8 mouse cellular contexts compared by ENCODE assay signal in genomic region chr5:98854264-98854626, GRCm38 (mm10). TPM values are rescaled to one million over a fixed set of nuclear protein-coding genes. Genes with fewer than 3 reads are reported as not detected.
DNase-seq lines count a peak whose midpoint lies in the region; ATAC-seq and TF ChIP-seq lines count a peak whose summit lies in the region.

Bmp3 (plus strand) TSS chr5:98854415.

- peak within 1 kb of the TSS; percentile 54 for H3K9ac ChIP-seq in embryonic facial prominence, embryonic 15.5 days
- peak within 1 kb of the TSS; percentile 43 for H3K9ac ChIP-seq in hindbrain, postnatal 0 days (replicated peaks; ENCODE audit: low read length)
- H3K9ac ChIP-seq in limb, embryonic 14.5 days (ENCODE audit: low read depth, low read length, severe bottlenecking), result peak within 1 kb of the TSS; percentile 61
- peak within 1 kb of the TSS; percentile 57 for H3K9ac ChIP-seq in neural tube, embryonic 12.5 days

- no peak for TF ChIP-seq POLR2A in limb, embryonic 14.5 days (IDR thresholded peaks at IDR 0.05; ENCODE audit: borderline replicate concordance, extremely low read depth, insufficient read depth, insufficient read length)

- no peaks in the 10 kb centered on the region for H3K9me3 ChIP-seq in embryonic facial prominence, embryonic 15.5 days (replicated peaks)
- no peaks in the 10 kb centered on the region for H3K9me3 ChIP-seq in hindbrain, postnatal 0 days (ENCODE audit: low read length)
- H3K9me3 ChIP-seq in limb, embryonic 14.5 days (ENCODE audit: control insufficient read depth, low read length), result no peaks in the 10 kb centered on the region
- H3K9me3 ChIP-seq in neural tube, embryonic 12.5 days, result no peaks in the 10 kb centered on the region

- peak within 1 kb of the TSS; percentile 97 for H3K4me2 ChIP-seq in embryonic facial prominence, embryonic 15.5 days (replicated peaks)
- peak within 1 kb of the TSS; percentile 99 for H3K4me2 ChIP-seq in hindbrain, postnatal 0 days (ENCODE audit: low read depth, low read length)
- peak within 1 kb of the TSS; percentile 99 for H3K4me2 ChIP-seq in limb, embryonic 14.5 days (replicated peaks; ENCODE audit: low read depth, low read length, severe bottlenecking)
- H3K4me2 ChIP-seq in neural tube, embryonic 12.5 days (replicated peaks), result peak within 1 kb of the TSS; percentile 100

- peaks cover 32% of the 10 kb centered on the region for H3K27me3 ChIP-seq in embryonic facial prominence, embryonic 15.5 days
- H3K27me3 ChIP-seq in hindbrain, postnatal 0 days (ENCODE audit: insufficient read depth, low read length), result no peaks in the 10 kb centered on the region; the same call in 1 of the 2 replicates
- H3K27me3 ChIP-seq in limb, embryonic 14.5 days (ENCODE audit: control insufficient read depth, insufficient read depth, low read length), result peaks cover 38% of the 10 kb centered on the region
- H3K27me3 ChIP-seq in neural tube, embryonic 12.5 days (replicated peaks), result peaks cover 47% of the 10 kb centered on the region

- 3% methylated on average over 10 of the region's 10 CpGs for WGBS in embryonic facial prominence, embryonic 15.5 days
- 5% methylated on average over 10 of the region's 10 CpGs for WGBS in hindbrain, postnatal 0 days
- WGBS in limb, embryonic 14.5 days, result 3% methylated on average over 10 of the region's 10 CpGs
- WGBS in neural tube, embryonic 12.5 days, result 2% methylated on average over 10 of the region's 10 CpGs

- TF ChIP-seq CTCF in hindbrain, postnatal 0 days (IDR thresholded peaks at IDR 0.05; ENCODE audit: low read depth), result no peak

- H3K36me3 ChIP-seq in embryonic facial prominence, embryonic 15.5 days, result no peaks in the 10 kb centered on the region
- no peaks in the 10 kb centered on the region for H3K36me3 ChIP-seq in hindbrain, postnatal 0 days (ENCODE audit: insufficient read depth, low read length)
- no peaks in the 10 kb centered on the region for H3K36me3 ChIP-seq in limb, embryonic 14.5 days (ENCODE audit: control insufficient read depth, insufficient read depth, low read length)
- no peaks in the 10 kb centered on the region for H3K36me3 ChIP-seq in neural tube, embryonic 12.5 days

- H3K4me3 ChIP-seq in embryonic facial prominence, embryonic 15.5 days (replicated peaks), result peak within 1 kb of the TSS; percentile 65
- H3K4me3 ChIP-seq in hindbrain, postnatal 0 days (ENCODE audit: low read length), result peak within 1 kb of the TSS; percentile 57
- H3K4me3 ChIP-seq in limb, embryonic 14.5 days (replicated peaks; ENCODE audit: low read length), result peak within 1 kb of the TSS; percentile 55
- peak within 1 kb of the TSS; percentile 51 for H3K4me3 ChIP-seq in neural tube, embryonic 12.5 days

- peaks cover 16% of the 10 kb centered on the region for H3K4me1 ChIP-seq in embryonic facial prominence, embryonic 15.5 days
- H3K4me1 ChIP-seq in hindbrain, postnatal 0 days (ENCODE audit: insufficient read depth, low read length), result 0 out of 2 replicates have a peak, but pooled peaks cover 4% of the 10 kb centered on the region
- no peaks in the 10 kb centered on the region for H3K4me1 ChIP-seq in limb, embryonic 14.5 days (ENCODE audit: control insufficient read depth, insufficient read depth, low read length)
- H3K4me1 ChIP-seq in neural tube, embryonic 12.5 days, result peaks cover 15% of the 10 kb centered on the region

- peak within 1 kb of the TSS; percentile 60 for H3K27ac ChIP-seq in embryonic facial prominence, embryonic 15.5 days (replicated peaks)
- no peak within 1 kb of the TSS for H3K27ac ChIP-seq in hindbrain, postnatal 0 days
- H3K27ac ChIP-seq in limb, embryonic 14.5 days (replicated peaks; ENCODE audit: low read depth, low read length), result no peak within 1 kb of the TSS
- H3K27ac ChIP-seq in neural tube, embryonic 12.5 days, result no peak within 1 kb of the TSS

- ATAC-seq in embryonic facial prominence, embryonic 15.5 days (ENCODE audit: insufficient number of reproducible peaks, low FRiP score, low TSS enrichment, low read depth), result peak; percentile 72; the same call in 1 of the 2 replicates
- peak; percentile 48 for ATAC-seq in hindbrain, postnatal 0 days
- ATAC-seq in limb, embryonic 14.5 days (ENCODE audit: low FRiP score, low read depth), result 0 out of 2 replicates have a peak, but pooled peaks have one; percentile 42
- ATAC-seq in neural tube, embryonic 12.5 days (ENCODE audit: low FRiP score, low read depth), result peak; percentile 54

- DNase-seq in left cerebral cortex, adult 18-20 months (ENCODE audit: low spot score in 2 of 2), result peak in 1 of 2 experiments; percentile 56
- DNase-seq in left cerebral cortex, adult 11 months (ENCODE audit: low spot score), result no peak
- no peak for DNase-seq in hindbrain, postnatal 0 days (ENCODE audit: low spot score)
- peak; percentile 20 for DNase-seq in limb, embryonic 14.5 days (ENCODE audit: low spot score)
- DNase-seq in cerebellum, postnatal 4 days (ENCODE audit: low spot score in 2 of 2), result no peak
- no peak for DNase-seq in B cell, adult 2 months

RNA-seq across cellular contexts. Expression of gene Bmp3, which starts in this region (rescaled TPM):
- total RNA-seq in left cerebral cortex, adult 18-20 months (2021), result 10 to 100 TPM; 11.8 to 14.5 TPM
- 13.0 and 13.4 TPM in 2 replicates for polyA plus RNA-seq in embryonic facial prominence, embryonic 15.5 days (2015; fragmentation: Nextera tagmentation; extraction: Ambion mirVana)
- 4.8 and 8.4 TPM in 2 replicates for total RNA-seq in hindbrain, postnatal 0 days (2014; rRNA removed)
- 1.1 and 1.6 TPM in 2 replicates for polyA plus RNA-seq in hindbrain, postnatal 0 days (2015; fragmentation: Nextera tagmentation; extraction: Ambion mirVana)
- polyA plus RNA-seq in limb, embryonic 14.5 days (2012; rRNA removed), result 6.2 and 7.0 TPM in 2 replicates
- 7.6 and 8.6 TPM in 2 replicates for polyA plus RNA-seq in limb, embryonic 14.5 days (2014; fragmentation: Nextera tagmentation; extraction: Ambion mirVana)
- polyA plus RNA-seq in neural tube, embryonic 12.5 days (2016; fragmentation: Nextera tagmentation; extraction: Ambion mirVana), result 0.34 and 0.48 TPM in 2 replicates

Comparison
In these comparisons a context has a peak if more than half of its experiments do, and no peak if none do; other contexts are left out.
1. Peak in ATAC-seq, H3K4me3 ChIP-seq, H3K9ac ChIP-seq and H3K4me2 ChIP-seq in neural tube, embryonic 12.5 days; RNA of the gene not detected or under 1 TPM.